Mouse (Mus musculus): ENCODE data around the gene Twf2. TPM values are rescaled to one million over a fixed set of nuclear protein-coding genes. Genes with fewer than 3 reads are reported as not detected.
A peak's percentile ranks its signal among the peaks of the same experiment; 100 is the strongest.

Twf2 gene
- polyA plus RNA-seq, 1 experiment from 2014 or later: 53.9 TPM

DNA sequence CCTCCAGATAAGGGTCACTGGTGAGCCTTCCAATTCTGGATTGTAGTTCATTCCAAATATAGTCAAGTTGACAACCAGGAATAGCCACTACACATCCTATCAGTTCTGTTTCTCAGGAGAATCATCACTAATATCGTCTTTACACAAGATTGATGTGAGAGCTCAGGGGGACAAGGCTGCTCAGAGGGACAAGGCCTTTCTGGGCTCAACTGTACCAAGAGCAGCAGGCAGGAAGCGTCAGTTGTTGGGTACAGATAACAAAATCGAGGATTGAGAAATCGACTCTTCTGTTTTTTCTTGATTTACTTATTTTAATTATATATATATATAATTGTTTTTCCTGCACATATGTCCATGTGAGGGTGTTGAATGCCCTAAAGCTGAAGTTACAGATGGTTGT, 55.5 kb downstream of the Twf2 start:
- 93% methylated on average over 4 of the region's 4 CpGs for WGBS
- no peaks in the 10 kb centered on the region for H3K36me3 ChIP-seq

GRCm38 (mm10) chr9:106258990-106259389, 56.1 kb downstream of the Twf2 start:
- Histone ChIP-seq H3K27me3 (peaks cover 3% of the 10 kb centered on the region; the same call in 1 of the 2 replicates), H3K4me2 (no peak overlapping the region), H3K4me3 (no peak overlapping the region), H3K27ac (no peak overlapping the region), H3K9me3 (no peaks in the 10 kb centered on the region), H3K4me1 (replicated peaks) (no peaks in the 10 kb centered on the region), H3K36me3 (no peaks in the 10 kb centered on the region), H3K9ac (no peak overlapping the region)
- ATAC-seq (ENCODE audit: low FRiP score): no peak
- 76% methylated on average over 5 of the region's 5 CpGs for WGBS

More for the DNA sequence above, 55.5 kb downstream of the Twf2 start:
- H3K27ac ChIP-seq: no peak overlapping the region
- no peak overlapping the region for H3K9ac ChIP-seq
- no peaks in the 10 kb centered on the region for H3K9me3 ChIP-seq
- no peaks in the 10 kb centered on the region for H3K4me1 ChIP-seq (replicated peaks)
- ATAC-seq (ENCODE audit: low FRiP score): no peak
- peaks cover 3% of the 10 kb centered on the region; the same call in 1 of the 2 replicates for H3K27me3 ChIP-seq
- no peak overlapping the region for H3K4me3 ChIP-seq
- H3K4me2 ChIP-seq: no peak overlapping the region

GRCm38 (mm10) chr9:106261058-106261457, 58.1 kb downstream of the Twf2 start:
- no peak overlapping the region for H3K4me2 ChIP-seq
- H3K27me3 ChIP-seq: peaks cover 3% of the 10 kb centered on the region; the same call in 1 of the 2 replicates
- H3K9me3 ChIP-seq: no peaks in the 10 kb centered on the region
- H3K4me3 ChIP-seq: no peak overlapping the region
- H3K36me3 ChIP-seq: no peaks in the 10 kb centered on the region
- no peak overlapping the region for H3K9ac ChIP-seq
- H3K27ac ChIP-seq: no peak overlapping the region
- no peaks in the 10 kb centered on the region for H3K4me1 ChIP-seq (replicated peaks)
- WGBS: 89% methylated on average over 6 of the region's 6 CpGs
- ATAC-seq (ENCODE audit: low FRiP score): no peak

DNA sequence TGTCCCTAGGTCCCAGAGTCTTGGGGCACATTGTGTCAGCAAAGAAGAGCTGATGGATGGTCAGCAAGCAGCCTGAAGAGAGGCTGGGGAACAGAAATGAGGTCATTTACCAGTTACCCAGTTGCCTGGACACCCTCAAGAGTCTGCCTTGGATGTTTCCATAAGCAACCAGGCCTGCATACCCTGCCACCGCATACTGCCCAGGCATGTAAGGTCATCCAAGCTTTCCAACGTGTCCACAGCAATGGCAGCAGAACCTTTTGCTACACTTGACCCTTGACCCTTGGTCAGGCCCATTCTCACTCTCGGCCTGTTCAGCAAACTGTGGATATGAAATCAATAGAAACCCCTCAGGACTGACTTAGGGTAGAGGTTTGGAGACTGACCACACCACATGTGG, 58.6 kb downstream of the Twf2 start:
- no peak overlapping the region for H3K27ac ChIP-seq
- 77% methylated on average over 3 of the region's 3 CpGs for WGBS
- ATAC-seq (ENCODE audit: low FRiP score): no peak
- H3K4me2 ChIP-seq: no peak overlapping the region
- no peaks in the 10 kb centered on the region for H3K27me3 ChIP-seq
- H3K36me3 ChIP-seq: no peaks in the 10 kb centered on the region
- H3K9me3 ChIP-seq: no peaks in the 10 kb centered on the region
- H3K4me3 ChIP-seq: no peak overlapping the region
- no peak overlapping the region for H3K9ac ChIP-seq
- H3K4me1 ChIP-seq (replicated peaks): no peaks in the 10 kb centered on the region

DNA sequence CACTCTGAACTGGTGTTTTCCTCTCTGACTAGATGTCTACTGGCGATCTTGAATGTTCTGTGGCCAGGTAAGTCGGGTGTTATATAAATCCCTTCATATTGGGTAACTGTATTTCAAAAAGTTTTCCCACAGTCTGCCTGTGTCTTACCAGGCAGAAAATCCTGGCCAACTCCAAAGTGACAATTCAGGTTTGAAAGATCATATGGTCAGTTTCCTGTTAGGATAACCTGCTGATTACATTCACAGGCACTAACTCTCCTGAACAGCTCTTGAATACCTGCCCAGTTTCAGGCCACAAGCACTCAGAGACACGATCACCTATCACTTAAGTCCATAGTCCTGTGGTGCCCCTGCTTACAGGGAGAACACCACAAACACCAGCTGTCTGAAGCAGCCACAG, 59.2 kb downstream of the Twf2 start:
- Histone ChIP-seq H3K4me2 (no peak overlapping the region), H3K36me3 (no peaks in the 10 kb centered on the region), H3K9ac (no peak overlapping the region), H3K27ac (no peak overlapping the region), H3K4me3 (no peak overlapping the region), H3K9me3 (no peaks in the 10 kb centered on the region), H3K4me1 (replicated peaks) (no peaks in the 10 kb centered on the region), H3K27me3 (no peaks in the 10 kb centered on the region)
- no peak for ATAC-seq (ENCODE audit: low FRiP score)
- 86% methylated on average over 3 of the region's 3 CpGs for WGBS

DNA sequence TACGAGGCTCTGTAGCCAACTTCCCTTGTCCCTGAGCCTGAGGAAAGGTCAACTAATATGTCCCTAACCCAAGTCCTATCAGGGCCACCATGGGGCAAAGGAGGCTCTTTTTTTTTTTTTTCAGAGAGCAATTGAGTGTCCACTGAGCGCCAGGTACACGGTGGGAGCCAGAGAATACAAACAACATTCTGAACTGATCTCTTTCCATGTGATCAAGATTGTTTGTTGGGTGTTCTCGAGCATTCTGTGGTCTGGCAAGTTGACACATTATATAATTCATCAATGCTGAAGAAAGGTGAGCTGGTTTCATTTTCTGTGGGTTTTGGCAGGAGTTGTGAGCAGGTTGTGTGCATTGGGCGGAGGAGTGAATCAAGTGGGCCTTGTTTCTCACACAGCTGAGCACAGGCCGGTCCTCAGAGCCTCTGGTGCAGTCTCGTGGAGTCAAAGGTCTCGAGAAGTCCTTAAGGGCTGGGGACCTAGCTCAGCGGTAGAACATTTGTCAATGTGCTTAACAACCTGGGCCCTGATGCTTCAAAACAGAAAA, 60.5 kb downstream of the Twf2 start:
- no peak overlapping the region for H3K4me3 ChIP-seq
- H3K27me3 ChIP-seq: no peaks in the 10 kb centered on the region
- 83% methylated on average over 9 of the region's 9 CpGs for WGBS
- H3K4me1 ChIP-seq (replicated peaks): peaks cover 4% of the 10 kb centered on the region
- no peak for ATAC-seq (ENCODE audit: low FRiP score)
- H3K27ac ChIP-seq: no peak overlapping the region
- no peaks in the 10 kb centered on the region for H3K9me3 ChIP-seq
- no peak overlapping the region for H3K4me2 ChIP-seq
- no peaks in the 10 kb centered on the region for H3K36me3 ChIP-seq
- H3K9ac ChIP-seq: no peak overlapping the region

MicroRNAs encoded within 50 kb of the gene (microRNA counts, 519-probe panel; counts per million panel counts)
- microRNA mmu-let-7g: 5,769 counts per million, percentile 95 among the panel's probes with 10 or more counts

Small RNA genes within 50 kb of the gene (microRNA-seq; reads per million reads assigned to microRNA genes)
- 371 reads per million, percentile 65 among the genes with 10 or more reads in this experiment for gene Mir135a-1
- gene Mirlet7g: 47,811 reads per million, percentile 99 among the genes with 10 or more reads in this experiment

Other genes starting within 250 kb of the Twf2 start
- 0.10 TPM in 1 of 2 replicates, not detected in the other for gene Col6a5, start 242.5 kb upstream of the Twf2 start, polyA plus RNA-seq (2015; fragmentation: Nextera tagmentation; extraction: Ambion mirVana)
- 0.62 and 1.1 TPM in 2 replicates for gene Col6a4, start 106.3 kb upstream of the Twf2 start, polyA plus RNA-seq (2015; fragmentation: Nextera tagmentation; extraction: Ambion mirVana)
- 5.4 and 5.7 TPM in 2 replicates for gene Glyctk, start 45.0 kb upstream of the Twf2 start, polyA plus RNA-seq (2015; fragmentation: Nextera tagmentation; extraction: Ambion mirVana)
- gene Wdr82, start 32.2 kb upstream of the Twf2 start, polyA plus RNA-seq (2015; fragmentation: Nextera tagmentation; extraction: Ambion mirVana): 32.6 and 33.7 TPM in 2 replicates
- 16.6 and 19.0 TPM in 2 replicates for gene Ppm1m, start 3.4 kb upstream of the Twf2 start, polyA plus RNA-seq (2015; fragmentation: Nextera tagmentation; extraction: Ambion mirVana)
- gene Tlr9, start 19.5 kb downstream of the Twf2 start, polyA plus RNA-seq (2015; fragmentation: Nextera tagmentation; extraction: Ambion mirVana): 0.04 and 0.05 TPM in 2 replicates
- gene Alas1, start 45.5 kb downstream of the Twf2 start, polyA plus RNA-seq (2015; fragmentation: Nextera tagmentation; extraction: Ambion mirVana): 93.1 and 101 TPM in 2 replicates
- gene Poc1a, start 78.0 kb downstream of the Twf2 start, polyA plus RNA-seq (2015; fragmentation: Nextera tagmentation; extraction: Ambion mirVana): 8.9 and 9.2 TPM in 2 replicates
- gene Dusp7, start 165.5 kb downstream of the Twf2 start, polyA plus RNA-seq (2015; fragmentation: Nextera tagmentation; extraction: Ambion mirVana): 9.9 and 10.3 TPM in 2 replicates
- gene Rpl29, start 226.3 kb downstream of the Twf2 start, polyA plus RNA-seq (2015; fragmentation: Nextera tagmentation; extraction: Ambion mirVana): 704 TPM in 2 replicates
- gene Acy1, start 235.2 kb downstream of the Twf2 start, polyA plus RNA-seq (2015; fragmentation: Nextera tagmentation; extraction: Ambion mirVana): 25.1 and 28.6 TPM in 2 replicates
- 6.9 and 7.3 TPM in 2 replicates for gene Abhd14b, start 244.4 kb downstream of the Twf2 start, polyA plus RNA-seq (2015; fragmentation: Nextera tagmentation; extraction: Ambion mirVana)
- 51.7 and 52.7 TPM in 2 replicates for gene Abhd14a, start 244.6 kb downstream of the Twf2 start, polyA plus RNA-seq (2015; fragmentation: Nextera tagmentation; extraction: Ambion mirVana)